Mouse (Mus musculus) kidney, adult 9 months (tissue): ENCODE data around the gene Dhfr.
"Not testable (repeated sequence)": the region's sequence is repeated elsewhere in the genome, so short reads cannot be mapped to it uniquely, and the experiment has no call there.

Source experiments
- DNase-seq: peaks from one replicate; pipeline ENCODE4 v3.0.0; 2022

Dhfr gene

GRCm38 (mm10) chr13:92354456-92355271 lies at the start of gene Dhfr, which contains the start of gene Msh3:
Gene Dhfr, plus strand, starts transcription at chr13:92354726.
Gene Msh3, minus strand, starts transcription at chr13:92355003.
- peak; percentile 99 for DNase-seq

DNA sequence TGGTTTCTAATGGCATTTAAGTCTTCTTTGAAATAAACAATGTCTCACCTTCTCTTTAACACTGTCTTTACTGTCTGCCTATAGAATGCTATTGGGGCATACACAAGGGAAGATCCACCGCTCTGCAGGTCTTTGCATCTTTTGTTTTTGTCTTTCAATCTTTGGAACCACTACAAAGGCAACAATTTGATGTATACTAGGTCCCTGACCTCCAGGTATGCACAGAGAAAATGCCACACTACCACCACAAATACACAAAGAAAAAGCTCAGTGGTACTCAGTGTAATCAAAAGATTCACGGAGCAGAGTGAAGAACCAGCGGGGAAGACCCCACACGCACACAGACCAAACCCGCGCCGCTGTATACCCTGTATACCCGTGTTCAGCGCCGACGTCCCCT lies 48.8 kb upstream of the Dhfr start, which contains the start of gene Gm20379:
TSS of gene Gm20379 (plus strand) at position 301 of the 400 bp plus-strand sequence.
- no peak for DNase-seq

- no peak for DNase-seq
Observed at GRCm38 (mm10) chr13:92314613-92315012, 39.9 kb upstream of the Dhfr start.

DNA sequence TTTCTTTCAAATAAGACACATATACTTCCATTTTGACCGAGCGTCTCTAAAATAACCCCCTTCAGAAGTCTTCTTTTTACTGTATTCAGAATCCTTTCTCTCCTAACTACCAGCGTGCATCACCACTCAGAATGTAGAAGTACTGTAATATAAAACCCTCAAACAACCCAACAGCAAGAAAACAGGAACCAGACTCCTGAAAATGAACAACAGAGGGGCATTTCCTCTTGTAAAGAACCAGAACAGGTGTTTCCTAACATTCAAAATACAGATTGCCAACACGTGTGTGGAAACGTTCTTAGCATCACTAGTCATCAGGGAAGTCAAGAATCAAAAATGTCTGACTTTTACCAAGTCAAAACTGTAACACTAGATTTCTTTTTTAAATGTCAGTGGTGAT lies 33.8 kb upstream of the Dhfr start:
- no peak for DNase-seq

GRCm38 (mm10) chr13:92326030-92326429 lies 28.5 kb upstream of the Dhfr start:
- DNase-seq: no peak

- DNase-seq: no peak
Observed at GRCm38 (mm10) chr13:92328000-92328399, 26.5 kb upstream of the Dhfr start.

GRCm38 (mm10) chr13:92330621-92331020 lies 23.9 kb upstream of the Dhfr start:
- DNase-seq: no peak

- no peak for DNase-seq
Observed at GRCm38 (mm10) chr13:92332103-92332879, 22.2 kb upstream of the Dhfr start.

GRCm38 (mm10) chr13:92336857-92337256 lies 17.7 kb upstream of the Dhfr start:
- DNase-seq: no peak

DNA sequence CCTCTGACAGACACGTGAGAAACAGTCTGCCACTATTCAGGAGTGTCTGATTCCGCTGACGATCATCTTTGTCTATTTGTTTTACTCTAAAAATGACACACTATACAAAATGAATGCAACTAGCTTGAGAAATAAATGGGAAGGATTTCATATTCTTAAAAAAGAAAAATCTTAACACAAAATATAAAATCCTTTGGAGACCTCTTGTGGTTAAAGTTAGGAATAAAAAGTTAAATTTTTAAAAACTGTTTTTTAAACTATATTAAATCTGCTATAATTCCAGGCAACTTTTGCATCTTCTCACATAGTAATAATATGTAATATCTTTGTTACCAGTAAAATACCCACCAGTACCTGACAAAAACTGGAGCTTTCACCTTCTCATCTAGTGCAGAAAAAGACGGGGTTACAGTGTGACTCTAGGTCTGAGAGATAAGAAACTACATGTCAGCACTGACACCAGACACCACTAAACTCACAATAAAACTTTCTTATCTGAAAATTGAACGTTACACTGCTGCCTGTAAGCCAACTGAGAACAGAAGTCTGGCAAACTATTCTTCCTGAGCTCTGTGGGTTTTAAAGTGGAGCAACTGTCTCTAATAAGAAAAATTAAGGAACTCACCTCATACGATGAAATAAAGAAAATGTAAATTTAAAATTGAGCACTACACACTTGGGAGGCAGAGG lies 16.6 kb upstream of the Dhfr start:
- no peak for DNase-seq

- no peak for DNase-seq
Observed at GRCm38 (mm10) chr13:92339787-92340186, 14.7 kb upstream of the Dhfr start.

DNA sequence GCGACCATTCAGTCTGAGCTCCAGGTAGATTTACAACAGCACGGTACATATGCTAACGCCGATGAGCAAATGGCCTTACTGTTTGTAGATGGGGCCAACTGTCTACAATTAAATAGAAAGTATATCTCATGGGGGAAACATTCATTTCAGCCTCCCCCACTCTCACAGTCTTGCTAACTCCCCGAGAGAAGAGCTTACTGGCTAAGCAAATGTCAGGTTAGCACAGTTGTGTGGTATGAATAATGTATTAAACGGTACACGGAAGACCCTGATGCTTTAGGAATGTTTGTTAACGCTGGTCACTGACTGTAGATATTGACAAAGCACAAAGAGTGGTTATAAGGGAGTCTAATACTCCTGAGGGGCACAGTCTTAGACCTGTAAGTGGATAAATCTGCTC lies 10.5 kb upstream of the Dhfr start:
- DNase-seq: no peak

DNA sequence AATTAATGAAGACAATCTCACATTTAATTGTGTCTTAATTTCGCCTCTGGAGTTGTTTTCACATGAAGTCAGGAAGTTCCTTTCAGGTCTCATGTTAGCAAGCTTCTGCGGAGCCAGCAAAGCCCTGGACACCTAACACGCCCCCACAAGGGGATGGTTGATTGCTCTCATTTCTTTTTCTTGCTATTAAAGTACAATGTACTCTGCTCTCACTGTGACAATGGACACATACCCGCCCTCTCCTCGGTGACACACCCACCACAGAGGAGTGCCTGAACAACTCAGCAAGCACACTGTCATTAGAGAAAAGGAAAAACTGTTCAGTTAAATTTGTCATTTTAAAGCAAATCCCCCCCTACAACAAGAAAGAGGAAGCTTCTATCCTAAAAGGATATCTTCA lies 8.2 kb upstream of the Dhfr start:
- no peak for DNase-seq

DNA sequence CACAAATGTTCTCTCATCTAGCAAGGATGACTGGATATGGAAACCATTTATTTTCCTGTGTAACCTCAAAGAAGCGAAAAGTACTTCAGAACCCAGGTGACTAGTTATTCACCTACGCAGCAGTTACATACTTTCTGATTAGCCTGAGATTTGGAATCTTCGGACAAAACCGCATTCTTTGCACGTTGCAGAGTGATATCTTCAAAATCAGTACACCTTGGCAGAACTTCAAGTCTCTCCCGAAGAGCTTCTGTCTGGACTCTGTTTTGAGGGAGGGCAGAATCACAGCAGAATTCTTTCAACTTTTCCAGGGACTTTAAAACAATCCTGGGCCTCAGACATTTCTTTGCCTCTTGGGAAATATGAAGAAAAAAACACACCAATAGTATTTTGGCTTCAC lies 3.4 kb upstream of the Dhfr start:
- no peak for DNase-seq

- DNase-seq: no peak
Observed at GRCm38 (mm10) chr13:92353956-92354355, 570 bp upstream of the Dhfr start.

DNA sequence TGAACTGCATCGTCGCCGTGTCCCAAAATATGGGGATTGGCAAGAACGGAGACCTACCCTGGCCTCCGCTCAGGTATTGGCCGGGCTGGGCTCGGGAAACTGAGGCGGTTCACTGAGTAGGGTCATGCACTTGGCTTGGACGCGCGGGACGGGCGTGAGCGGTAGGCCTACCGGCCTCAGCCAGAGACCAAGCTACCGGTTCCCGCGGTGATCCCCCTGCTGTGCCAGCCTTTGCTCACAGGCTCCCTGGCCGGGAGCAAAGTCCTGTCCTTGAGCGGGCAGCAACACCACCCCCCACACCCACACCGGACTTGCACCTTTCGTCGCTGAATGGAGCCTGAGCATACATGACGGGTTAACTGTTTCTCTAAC lies 732 bp downstream of the Dhfr start:
- DNase-seq: peak; percentile 87

GRCm38 (mm10) chr13:92356376-92356775 lies 1.9 kb downstream of the Dhfr start:
- peak; percentile 15 for DNase-seq

- DNase-seq: no peak
Observed at GRCm38 (mm10) chr13:92357644-92358043, 3.1 kb downstream of the Dhfr start.

GRCm38 (mm10) chr13:92361609-92362008 lies 7.1 kb downstream of the Dhfr start:
- DNase-seq: no peak

DNA sequence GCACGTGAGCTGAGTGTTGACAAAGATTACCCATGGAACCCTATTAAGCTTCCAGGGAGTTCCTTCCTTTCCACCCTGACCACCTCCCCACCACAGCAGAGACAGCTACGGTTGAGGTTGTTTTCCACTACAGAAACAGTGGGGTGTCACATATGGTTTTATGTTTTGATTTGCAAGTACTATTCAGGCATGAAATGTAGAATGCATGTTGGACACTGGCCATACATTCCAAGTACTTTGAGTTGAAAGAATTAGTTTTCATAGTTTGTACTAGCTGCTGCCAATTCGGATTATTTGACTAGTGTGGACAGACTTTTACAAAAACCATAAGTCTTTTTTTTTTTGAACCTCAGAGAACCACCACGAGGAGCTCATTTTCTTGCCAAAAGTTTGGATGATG lies 10.8 kb downstream of the Dhfr start:
- DNase-seq: no peak

GRCm38 (mm10) chr13:92370811-92371210 lies 16.3 kb downstream of the Dhfr start:
- no peak for DNase-seq

GRCm38 (mm10) chr13:92371466-92371865 lies 16.9 kb downstream of the Dhfr start:
- not testable (repeated sequence) for DNase-seq

GRCm38 (mm10) chr13:92387367-92387766 lies 32.8 kb downstream of the Dhfr start:
- no peak for DNase-seq
